Mouse (Mus musculus) left cerebral cortex, postnatal 36 days (tissue): ENCODE measurements at regions not wholly inside any gene's neighbourhood (a gene's known extent, or its start where the extent isn't known, plus 50 kb on each side); places are given as distances from the start of the nearest gene placed in this dataset.
A peak's percentile ranks its signal among the peaks of the same experiment; 100 is the strongest.

Experiments used
- DNase-seq, 2 experiments: peaks; one replicate each; pipeline ENCODE4 v3.0.0; 2021 to 2022; ENCODE audit warnings: low spot score in 2 of 2, mixed read lengths in 1 of 2
- intact Hi-C: fragments of 180-260 bp; cut with DNase I; formaldehyde crosslinking; loops from one replicate; pipeline ENCODE4 v1.15.1; 2025

DNA sequence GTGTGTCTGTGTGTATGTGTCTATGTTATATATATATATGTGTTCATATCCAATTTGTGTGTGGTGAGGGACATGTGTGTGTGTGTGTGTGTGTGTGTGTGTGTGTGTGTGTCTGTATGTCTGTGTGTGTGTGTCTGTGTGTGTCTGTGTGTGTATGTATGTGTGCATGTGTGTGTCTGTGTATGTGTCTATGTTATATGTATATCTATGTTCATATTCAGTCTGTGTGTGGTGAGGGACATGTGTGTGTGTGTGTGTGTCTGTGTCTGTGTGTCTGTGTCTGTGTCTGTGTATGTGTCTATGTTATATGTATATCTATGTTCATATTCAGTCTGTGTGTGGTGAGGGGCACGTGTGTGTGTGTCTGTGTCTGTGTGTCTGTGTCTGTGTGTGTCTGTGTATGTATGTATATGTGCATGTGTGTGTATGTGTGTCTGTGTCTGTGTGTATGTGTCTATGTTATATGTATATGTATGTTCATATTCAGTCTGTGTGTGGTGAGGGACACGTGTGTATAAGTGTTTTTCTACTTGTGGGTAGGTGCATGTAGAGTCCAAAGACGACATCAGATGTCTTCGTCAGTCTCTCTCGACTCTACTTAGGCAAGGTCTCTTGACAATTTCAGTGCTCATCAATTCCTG, 370.5 kb upstream of the Slc7a11 start:
- no peak for DNase-seq
- intact Hi-C loops = no loop called here

DNA sequence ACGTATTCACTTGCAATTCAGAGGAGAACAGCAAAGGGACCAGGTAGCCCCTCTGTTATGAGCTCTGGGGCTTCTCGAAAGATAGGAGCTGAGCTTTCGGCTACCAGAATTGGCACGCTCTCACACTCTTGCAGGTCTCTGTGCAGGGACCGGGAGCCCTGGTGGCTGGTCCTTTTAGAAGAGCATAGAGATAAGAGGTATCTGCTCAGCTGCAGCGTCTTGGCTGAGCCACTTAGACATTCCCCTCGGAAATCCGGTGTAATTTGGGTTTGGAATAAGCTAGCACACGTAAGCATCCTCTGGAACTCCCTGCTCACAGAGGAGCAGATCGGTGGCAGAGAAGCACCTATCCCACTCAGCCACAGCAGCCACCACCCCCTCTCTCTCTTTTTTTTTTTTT, 372.3 kb upstream of the Slc7a11 start:
- peak in 1 of 2 experiments; percentile 15 for DNase-seq
- intact Hi-C loops = no loop called here

DNA sequence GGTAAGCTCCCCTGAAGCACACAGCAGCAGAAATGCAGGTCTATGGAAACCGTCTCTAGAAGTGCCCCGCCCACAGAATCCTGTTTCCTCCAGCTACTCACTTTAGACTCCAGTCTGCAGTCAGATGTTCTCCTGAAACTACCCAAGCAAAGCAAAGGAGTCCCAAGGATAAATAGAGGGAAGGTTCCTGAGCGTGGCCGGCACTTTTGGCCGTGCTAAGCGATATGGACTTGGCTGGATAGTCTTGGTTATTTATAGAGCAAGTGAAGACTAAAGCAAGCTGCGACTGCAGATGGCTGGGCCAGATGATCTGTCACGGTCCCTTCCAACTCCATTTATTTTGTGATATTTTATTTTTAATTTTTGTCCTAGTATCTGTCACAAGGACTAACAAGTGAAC, 373.1 kb upstream of the Slc7a11 start:
- intact Hi-C loops = no loop called here
- peak; percentile 30 to 36 for DNase-seq

DNA sequence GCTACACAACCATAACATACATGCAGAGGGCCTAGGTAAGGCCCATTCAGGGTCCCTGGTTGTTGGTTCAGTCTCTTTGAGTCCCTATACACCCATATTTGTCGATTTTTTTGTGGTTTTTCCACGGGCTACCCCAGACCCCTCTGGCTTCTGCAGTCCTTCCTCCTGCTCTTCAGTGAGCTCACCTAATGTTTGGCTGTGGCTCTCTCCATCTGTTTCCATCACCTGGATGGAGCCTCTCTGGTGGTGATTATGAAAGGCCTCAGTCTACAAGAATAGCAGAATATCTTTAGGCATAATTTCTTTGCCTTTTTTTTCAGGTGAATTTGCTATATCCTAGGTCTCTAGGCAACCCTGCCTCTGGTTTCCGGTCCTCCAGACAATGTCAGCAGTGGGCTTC, 373.9 kb upstream of the Slc7a11 start:
- intact Hi-C loops = no loop called here

DNA sequence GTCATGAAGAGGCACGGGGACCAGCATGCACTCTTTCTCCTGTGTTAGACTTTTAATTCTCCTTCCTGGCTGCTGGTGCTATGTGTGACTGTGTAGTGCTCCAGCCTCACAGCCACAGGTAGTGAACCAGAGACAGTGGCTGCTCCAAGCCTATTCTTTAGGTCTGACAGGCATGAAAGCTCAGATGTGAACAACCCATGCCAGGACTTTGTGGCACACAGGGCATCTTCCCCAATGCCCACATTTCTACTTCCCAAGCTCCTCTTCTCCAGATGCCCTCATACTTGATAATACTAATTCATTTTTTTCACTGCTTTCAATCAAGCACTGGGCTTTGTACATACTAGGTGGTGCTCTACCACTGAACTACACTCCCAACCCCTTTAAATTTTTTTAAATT, 377.4 kb upstream of the Slc7a11 start:
- no peak for DNase-seq
- intact Hi-C loops = no loop called here

More for the DNA sequence above, 373.9 kb upstream of the Slc7a11 start:
- DNase-seq = no peak

DNA sequence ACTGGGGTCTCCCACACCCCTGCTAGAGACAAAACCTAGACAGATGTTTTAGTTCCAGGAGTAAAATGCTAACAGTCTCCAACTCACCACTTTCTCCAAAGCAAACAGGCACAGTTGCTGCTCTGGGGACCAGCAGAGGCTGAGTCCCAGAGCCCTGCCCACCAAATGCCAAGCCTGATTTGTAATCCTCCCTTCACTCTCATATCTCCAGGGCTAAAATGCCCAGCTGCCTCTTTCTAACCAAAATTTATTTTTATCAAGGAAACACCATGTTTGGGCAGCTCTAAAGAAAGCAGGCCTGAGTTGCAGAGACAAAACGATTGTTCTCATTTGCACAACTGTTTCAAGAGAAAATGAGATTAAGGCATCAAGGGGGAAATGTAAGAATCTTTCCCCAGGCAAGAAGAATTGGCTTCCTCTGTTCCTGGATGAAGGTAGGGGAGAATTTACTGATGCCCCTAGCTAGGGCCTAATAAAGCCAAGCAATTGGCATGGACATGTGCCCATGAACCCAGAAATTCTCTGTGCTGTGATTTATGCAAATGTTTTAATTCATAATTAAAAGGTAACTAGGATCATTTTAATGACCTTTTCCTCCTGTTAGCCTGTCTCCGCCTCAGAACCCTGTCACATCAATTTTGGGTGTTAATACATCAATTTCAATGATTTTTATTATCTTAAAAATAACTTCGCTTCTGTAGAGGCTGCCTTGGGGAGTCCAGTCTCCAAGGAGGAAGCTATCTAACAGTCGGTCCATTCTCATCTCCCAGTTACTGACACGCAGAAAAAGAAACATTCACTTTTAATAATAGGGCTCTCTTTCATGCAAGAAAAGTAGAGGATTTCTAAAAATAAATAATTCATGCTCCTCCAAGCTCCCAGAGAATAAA, 382.4 kb upstream of the Slc7a11 start:
- no peak for DNase-seq
- intact Hi-C loops = no loop called here

- intact Hi-C loops = no loop called here
- DNase-seq = no peak
Measured at GRCm38 (mm10) chr3:50826424-50826819, 383.0 kb upstream of the Slc7a11 start.

DNA sequence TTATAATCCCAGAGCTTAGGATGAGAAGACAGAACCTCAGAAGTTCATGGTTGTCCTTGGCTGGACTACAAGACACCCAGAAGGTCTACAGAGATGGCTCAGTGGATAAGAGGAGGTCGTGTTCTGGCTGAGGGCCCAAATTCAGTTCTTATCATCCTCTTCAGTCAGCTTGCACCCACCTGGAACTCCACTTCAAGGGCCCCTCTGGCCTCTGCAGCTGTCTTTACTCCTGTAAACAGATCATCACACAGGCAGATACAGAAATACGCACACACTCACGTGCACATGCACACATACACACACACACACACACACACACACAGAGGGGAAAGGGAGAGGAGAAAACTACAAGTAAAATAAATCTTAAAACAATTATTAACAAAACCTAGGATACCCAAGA, 385.8 kb upstream of the Slc7a11 start:
- no peak for DNase-seq
- intact Hi-C loops = no loop called here

DNA sequence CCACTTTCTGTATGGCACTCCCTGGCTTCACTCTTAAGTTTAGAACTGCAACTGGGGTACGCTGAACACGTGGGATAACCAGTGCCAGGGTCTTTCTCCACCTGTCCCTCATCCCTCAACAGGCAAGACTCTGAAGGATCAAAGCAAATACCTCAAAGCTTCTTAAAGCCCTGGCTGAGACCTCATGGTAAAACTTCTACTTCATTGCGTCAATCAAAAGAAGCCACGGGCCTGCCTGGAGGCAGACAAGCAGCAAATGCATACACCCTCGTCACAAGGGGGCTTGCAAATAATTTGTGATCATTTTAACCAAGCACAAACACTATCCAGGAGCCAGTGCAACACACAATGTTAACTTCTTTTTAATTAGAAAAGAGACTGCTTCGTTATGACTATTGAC, 387.0 kb upstream of the Slc7a11 start:
- intact Hi-C loops = no loop called here
- DNase-seq = no peak

DNA sequence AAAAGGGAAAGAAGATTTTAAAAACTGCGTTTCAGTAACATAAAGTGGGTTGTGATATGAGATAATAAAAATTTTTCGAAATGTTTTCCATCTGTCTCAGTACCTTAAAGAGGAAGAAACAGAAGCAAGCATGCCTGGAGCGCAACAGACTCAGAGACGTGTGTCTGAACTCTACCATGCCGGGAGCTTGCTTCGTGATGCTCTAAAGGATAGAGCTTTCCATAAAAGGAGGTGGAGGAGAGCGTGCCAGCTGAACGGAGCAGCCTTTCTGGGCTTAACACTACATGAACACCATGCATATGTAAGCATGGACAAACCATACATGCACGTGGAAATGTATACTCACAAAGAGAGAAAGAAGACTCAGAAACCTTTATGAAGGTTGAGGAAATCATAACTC, 387.5 kb upstream of the Slc7a11 start:
- no peak for DNase-seq
- intact Hi-C loops = no loop called here

GRCm38 (mm10) chr3:50842216-50842615, 382.0 kb upstream of the Noct start:
- intact Hi-C loops = no loop called here
- no peak for DNase-seq

GRCm38 (mm10) chr3:50844835-50845301, 379.4 kb upstream of the Noct start:
- DNase-seq = no peak
- intact Hi-C loops = no loop called here

GRCm38 (mm10) chr3:50845311-50845710, 378.9 kb upstream of the Noct start:
- no peak for DNase-seq
- intact Hi-C loops = no loop called here

- intact Hi-C loops = no loop called here
- no peak for DNase-seq
Measured at GRCm38 (mm10) chr3:50848528-50848927, 375.7 kb upstream of the Noct start.

GRCm38 (mm10) chr3:50851083-50851637, 373.1 kb upstream of the Noct start:
- no peak for DNase-seq
- intact Hi-C loops = no loop called here

GRCm38 (mm10) chr3:50867105-50867504, 357.1 kb upstream of the Noct start:
- DNase-seq = no peak

GRCm38 (mm10) chr3:50869211-50869610, 355.0 kb upstream of the Noct start:
- intact Hi-C loops = no loop called here
- no peak for DNase-seq

More at GRCm38 (mm10) chr3:50867105-50867504, 357.1 kb upstream of the Noct start:
- intact Hi-C loops = no loop called here

- DNase-seq = no peak
- intact Hi-C loops = no loop called here
Measured at GRCm38 (mm10) chr3:50879050-50879449, 345.2 kb upstream of the Noct start.

- no peak for DNase-seq
- intact Hi-C loops = no loop called here
Measured at GRCm38 (mm10) chr3:50879595-50879994, 344.7 kb upstream of the Noct start.

- DNase-seq = no peak
- intact Hi-C loops = no loop called here
Measured at GRCm38 (mm10) chr3:50881437-50882248, 342.6 kb upstream of the Noct start.
